Mouse (Mus musculus) granulocyte monocyte progenitor cell, adult 5-6 weeks (primary cell): ENCODE results near the gene Amotl2. TPM values are rescaled to one million over a fixed set of nuclear protein-coding genes. Genes with fewer than 3 reads are reported as not detected.
A peak's percentile ranks its signal among the peaks of the same experiment; 100 is the strongest.

Experiments
- ATAC-seq: replicated peaks from 2 replicates; pipeline ENCODE4 v1.8.0; 2016; ENCODE audit warnings: mild to moderate bottlenecking, moderate TSS enrichment, inconsistent platforms; ENCODE audit not compliant: poor library complexity, severe bottlenecking
- total RNA-seq, 2 experiments: library from RNA; stranded (forward) in 1 of 2; stranded (reverse) in 1 of 2; fragments of 200-712, 200-1000 nt in 1 of 2; fragments of >200 nt in 1 of 2; fragmentation: Nextera tagmentation in 1 of 2; gene quantifications; 2 replicates each; pipeline ENCODE4 v1.2.3; 2014 to 2017

The Amotl2 gene
- total RNA-seq, 2 experiments from 2014 or later, result 1.8 to 2.6 TPM

DNA sequence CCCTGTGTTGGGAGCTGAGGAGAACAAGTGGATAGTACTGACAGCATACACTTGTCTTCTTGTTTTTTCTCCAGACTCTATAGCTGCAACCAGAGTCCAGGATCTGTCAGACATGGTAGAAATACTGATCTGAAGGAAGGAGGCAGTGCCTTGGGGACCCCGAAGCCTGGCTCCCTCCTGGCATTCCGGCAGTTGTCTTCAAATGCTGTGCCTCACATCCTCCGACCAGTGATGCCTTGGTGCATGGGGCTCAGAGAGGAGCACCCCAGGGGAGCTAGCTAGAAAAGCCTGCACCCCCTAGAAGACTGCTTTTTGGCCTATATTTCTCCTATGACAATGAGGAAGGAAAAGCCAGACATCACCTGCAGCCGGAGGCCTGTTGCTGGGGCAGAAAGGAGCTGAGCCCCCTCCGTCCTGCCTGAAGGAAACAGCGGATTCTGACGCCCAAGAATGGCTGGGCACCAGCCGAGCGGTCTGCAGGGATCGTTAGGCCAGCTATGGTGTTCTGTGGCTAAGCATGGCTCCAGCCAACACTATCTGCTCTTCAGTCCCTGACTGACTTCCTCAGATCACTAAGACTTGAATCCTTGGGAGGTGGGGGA is 15.2 kb downstream of the Amotl2 start:
- no peak for ATAC-seq

DNA sequence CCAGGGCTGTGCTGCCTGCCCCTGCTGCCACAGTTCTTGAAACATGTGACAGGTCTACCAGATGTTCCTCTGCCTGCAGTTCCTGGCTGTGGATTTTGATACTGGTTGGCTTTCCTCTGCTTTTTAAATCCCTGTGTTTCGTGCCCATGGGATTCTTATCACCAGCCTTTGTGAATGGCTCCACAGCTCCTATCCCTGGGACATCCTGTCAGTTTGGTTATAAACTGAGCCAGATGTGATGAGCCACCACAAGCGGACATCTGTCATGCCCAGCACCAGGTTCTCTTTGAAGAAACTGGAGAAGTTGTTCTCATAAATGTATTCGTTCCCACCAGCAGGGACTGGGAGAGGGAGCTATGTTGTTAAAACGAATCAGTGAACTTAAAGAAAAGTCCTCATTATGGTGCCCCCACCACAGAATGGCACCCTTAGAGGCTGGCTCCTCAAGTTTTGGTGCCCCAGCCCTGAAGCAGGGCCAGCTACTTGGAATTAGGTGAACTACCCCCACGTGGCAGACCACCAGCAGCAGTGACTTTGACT is 15.9 kb downstream of the Amotl2 start:
- no peak for ATAC-seq

DNA sequence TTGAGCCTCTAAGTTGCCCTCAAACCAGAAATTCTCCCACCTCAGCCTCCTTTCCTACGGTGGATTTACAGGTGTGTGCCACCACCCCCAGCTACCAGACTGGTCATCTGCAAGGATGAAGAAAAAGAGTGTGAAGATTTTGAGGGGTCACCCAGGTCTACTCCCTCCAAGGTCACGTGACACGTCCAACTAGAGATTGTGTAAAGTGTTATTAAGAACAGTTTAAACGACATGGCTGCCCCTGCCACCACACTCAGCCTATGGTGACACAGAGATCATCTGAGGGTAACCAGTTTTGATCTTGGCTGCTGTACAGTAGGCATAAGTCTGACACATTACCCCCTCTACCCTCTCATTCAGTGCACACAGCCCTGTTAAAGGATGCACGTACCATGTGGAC is 17.0 kb downstream of the Amotl2 start:
- no peak for ATAC-seq

DNA sequence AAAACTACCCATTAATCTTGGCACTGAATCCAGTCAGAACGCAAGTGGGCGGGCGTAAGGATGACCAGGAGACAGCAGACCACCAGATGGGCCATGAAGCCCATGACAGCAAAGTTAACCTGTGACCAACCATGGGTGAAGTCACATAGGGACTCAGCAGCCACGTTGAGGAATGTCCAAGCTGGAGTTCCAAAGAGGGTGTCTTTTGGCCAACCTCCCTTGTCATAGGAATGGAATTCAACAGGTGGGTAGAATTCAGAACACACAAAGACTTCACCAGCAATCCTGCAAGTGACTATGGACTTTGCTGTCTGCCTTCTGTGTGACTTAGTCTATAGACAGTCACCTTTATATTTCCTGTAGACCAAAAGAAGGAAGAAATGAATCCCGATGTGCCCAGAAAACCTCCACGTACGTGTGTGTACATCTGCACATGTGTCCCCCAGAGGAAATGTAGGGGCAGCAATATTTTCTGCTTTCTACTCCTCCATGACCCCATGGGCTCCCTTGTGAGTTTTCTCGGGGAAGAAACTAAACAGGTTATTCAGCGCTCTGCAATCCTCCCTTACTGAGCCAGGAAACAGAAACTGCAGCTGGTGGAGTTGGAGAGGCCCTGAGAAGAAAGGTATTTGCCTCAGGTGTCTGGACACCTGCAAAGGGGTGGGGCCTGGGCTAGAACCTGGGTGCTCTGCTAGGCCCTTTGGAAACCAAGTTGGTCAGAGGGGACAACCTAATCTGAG is 17.7 kb downstream of the Amotl2 start:
- no peak for ATAC-seq

DNA sequence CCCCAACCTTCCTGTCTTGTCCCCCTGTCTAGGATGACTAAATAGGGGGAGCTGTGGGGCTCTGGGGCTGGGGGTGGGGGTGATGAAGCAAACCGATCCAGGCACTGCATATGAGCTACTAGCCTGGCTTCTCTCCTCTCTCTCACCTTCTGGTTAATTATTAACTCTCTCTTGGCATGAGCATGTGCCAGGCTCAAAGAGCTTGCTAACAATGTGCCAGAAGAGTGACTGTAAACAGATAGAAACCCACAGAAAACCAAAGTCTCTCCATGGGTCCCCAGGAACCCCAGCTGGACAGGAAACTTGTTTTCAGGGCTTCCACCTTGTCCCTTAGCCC is 18.2 kb downstream of the Amotl2 start:
- no peak for ATAC-seq

DNA sequence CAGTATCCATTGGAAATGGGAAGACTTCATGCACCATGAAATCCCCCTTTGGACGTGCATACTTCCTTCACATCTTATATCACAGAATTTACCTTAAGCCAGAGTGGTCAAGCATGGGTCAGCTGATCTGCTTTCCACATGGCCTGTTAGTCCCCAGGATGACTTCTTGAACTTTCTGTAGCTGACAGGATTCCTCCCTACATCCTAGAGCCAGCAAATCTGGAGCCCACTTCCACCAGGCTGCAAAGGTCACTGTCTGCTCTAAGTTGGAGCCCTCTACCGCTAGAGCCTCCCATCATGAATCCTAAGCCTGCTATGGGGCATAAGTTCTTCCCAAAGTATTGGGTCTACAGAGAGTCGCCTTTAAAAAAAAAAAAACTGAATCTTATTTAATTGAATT is 18.8 kb downstream of the Amotl2 start:
- no peak for ATAC-seq

DNA sequence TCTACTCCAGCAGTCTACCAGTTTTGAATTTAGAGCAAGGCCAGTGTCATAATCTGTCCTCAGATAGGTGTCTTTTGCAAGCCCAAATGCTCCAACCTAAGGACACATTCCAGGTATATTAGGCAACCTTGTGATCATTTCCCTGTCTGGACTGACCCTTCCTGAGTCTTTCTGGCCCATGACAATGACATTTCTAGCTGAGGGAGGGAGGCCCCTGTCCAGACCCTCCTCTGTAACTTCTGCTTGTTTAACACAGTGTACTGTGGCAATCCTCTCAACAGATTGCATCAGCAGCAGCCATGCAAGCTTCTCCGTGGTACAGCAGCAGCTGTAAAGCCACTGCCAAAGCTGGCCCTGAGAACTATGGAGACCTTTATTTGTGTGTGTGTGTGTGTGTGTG is 19.5 kb downstream of the Amotl2 start:
- peak; percentile 82 for ATAC-seq

DNA sequence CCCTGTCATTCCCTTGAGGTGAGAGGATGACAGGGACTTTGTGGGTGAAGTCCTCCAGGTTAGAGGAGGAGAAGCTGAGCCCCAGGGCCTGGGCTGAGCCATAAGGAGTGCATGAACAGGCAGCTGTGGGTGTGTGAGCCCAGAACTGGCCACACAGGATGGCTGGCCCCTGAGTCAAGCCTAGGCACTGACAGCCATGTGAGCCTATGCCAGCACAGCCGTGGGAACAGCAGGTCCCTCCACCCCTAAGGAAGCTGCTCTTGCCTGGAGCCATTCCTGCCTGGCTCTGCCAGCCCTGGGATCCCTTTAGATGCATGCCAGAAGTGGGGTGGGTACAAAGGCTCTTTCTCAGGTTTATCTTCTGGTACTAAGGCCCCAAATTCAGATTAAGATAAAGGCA is 20.9 kb downstream of the Amotl2 start:
- ATAC-seq, result no peak

DNA sequence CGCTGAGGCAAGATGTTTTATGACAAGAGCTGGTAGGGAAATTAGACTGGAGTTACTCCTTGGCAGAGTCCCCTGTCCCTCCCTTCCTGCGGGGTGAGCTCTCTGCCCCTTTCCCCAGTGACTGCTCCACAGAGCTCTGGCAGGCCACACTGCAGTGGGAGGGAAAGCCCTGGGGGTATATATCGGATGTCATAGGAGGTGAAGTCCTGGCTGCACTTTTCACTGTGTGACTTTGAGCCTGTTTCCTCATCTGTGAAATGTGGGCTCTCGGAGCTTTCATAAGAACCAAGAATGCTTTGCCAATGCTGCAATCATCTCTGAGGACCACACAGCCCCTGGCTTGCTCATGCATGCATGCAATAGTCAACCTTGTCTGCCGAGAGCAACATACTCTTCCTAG is 30.3 kb downstream of the Amotl2 start:
- peak; percentile 71 for ATAC-seq

DNA sequence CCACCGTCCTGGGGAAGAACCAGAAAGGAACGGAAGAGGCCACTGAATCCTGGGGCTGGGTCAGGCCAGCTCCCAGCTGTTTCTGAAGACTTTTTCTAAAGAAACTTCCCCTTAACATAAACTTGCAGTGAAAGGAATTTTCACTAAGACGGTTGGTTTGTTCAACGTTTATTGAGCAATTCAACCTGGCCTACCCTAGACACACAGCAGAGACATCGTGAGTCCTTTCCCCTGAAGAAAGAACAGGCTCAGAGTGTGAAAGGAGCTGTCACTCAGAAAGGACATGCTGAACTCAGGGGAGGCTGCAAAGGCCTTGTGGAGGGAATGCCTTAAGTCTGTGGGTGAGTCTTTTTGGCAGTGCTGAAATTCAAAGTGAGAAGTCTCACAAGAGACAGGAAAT is 31.4 kb downstream of the Amotl2 start:
- peak; percentile 81 for ATAC-seq

DNA sequence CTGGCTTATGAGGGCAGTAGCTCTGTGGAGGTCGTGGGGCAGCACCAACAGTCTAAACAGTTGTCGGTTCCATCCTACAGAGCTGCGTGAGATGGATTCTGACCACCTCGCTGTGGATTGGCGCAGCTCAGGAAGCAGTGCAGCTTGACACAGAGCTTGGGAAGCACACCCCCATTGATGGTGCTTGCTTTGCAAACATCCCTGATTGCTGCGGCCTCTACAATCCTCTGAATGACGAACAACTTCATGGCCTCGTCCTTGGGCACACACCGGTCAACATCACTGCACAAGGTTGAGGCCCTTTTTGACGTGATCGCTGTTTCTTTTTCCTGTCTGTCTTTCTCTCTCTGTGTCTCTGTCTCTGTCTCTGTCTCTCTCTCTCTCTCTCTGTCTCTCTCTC is 32.7 kb downstream of the Amotl2 start:
- no peak for ATAC-seq

DNA sequence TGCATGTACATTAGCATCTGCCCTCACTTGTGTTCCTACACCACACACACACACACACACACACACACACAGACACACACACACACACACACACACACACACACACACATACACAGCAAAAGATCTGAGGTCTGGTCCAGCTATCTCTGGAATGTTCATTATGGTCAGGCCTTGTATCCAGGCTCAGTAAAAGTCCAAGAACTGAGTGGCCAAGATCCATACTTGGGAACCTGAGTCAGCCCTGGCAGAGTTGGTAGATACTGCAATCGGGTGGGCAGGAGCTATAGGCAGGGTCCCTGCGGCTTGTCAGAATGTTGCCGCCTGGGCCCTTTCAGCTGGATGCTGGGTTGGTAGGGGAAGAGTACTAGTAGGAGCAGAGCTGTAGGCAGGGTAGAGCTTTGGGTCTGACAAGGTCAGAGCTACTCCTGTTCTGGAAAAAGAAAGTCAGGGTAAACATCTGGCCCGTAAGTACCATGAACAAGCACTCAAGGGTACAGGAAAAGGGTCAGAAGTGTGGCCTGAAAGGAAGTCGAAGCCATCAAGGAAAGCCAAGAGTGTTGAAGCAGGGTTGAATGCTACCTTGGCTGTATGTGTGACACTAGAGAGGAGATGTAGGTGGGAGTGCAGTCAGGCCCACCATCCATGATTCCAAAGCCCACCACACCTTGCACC is 35.3 kb downstream of the Amotl2 start:
- no peak for ATAC-seq

DNA sequence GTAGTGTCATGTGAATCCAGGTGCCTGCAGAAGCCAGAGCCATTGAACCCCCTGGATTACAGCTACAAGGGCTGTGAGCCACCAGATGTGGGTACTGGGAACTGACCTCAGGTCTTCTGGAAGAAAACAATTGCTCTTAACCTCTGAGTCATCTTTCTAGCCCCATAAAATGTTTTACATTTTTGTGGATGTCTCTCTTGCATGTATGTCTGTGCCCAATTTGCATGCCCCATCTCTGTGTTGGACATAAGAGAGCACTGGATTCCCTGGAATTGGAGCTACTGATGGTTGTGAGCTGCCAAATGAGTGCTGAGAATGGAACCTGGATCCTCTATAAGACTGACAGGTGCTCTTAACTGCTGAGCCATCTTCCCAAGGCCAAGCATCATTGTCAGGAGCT is 36.8 kb downstream of the Amotl2 start:
- no peak for ATAC-seq

DNA sequence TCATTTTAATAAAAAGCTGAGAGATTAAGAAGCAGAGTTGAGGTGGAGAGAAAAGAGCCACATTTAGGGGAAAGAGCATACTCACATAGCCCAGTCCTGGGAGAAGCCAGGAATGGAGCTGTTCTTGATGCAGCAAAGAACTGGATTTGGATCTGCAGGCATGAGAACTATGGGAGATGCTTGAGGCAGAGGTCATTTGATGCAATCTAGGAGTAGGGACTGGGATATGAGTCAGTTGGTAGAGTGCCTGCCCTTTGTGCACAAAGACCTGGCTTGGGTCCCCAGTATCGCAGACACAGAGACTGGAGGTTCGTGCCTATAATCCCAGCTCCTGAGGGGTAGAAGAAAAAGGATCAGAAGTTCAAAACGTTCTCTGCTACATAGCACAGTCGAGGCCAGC is 38.7 kb downstream of the Amotl2 start:
- ATAC-seq, result no peak

DNA sequence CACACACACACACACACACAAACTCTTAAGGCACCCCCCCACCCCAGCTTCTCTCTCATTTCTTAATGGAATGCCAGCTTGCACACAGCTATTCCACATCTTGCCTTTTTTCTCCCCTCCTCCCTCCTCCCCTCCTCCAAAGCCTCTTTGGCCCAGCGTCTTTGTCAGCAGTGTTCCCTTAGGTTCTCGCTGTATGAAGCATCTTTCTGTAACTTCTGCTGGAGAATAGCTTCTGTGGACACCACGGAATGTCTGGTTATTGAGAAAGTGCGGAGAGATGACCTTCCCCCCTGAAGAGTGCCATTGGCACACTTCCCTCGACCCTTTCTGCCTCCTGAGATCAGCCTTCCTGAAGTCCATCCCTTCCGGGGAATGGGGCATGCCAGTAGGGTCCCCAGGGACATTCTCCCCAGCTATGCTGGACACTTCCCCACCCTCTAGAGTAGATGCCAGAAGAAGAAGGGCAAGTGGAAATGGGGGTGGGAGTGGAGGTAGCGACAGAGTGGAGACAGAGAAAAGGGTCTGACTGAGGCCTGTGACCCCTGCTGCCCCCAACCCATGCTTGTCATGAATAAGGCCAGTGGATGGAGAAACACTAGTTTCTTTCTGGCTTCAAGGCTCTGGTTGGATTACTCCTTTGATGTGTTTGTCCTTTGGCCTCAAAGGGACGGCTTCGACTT is 39.3 kb downstream of the Amotl2 start:
- ATAC-seq, result no peak

DNA sequence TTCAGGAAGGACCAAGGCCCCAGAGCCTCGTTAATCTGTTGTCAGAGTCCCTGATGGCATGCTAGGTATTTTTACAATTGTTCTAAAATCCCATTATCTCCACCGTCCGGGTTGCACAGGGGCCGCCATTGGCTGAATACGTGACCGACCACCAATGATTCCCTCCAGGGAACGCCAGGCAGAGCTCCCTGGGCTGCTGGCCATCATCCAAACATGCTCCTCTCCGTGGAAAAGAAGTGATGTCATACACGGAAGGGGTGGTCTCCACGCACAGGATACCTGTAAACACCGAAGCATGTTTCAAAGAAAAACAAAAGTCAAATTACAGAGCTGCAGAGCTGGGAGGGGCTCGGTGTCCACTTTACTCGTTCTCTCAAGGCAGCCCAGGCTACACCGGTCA is 39.9 kb downstream of the Amotl2 start:
- ATAC-seq, result no peak

DNA sequence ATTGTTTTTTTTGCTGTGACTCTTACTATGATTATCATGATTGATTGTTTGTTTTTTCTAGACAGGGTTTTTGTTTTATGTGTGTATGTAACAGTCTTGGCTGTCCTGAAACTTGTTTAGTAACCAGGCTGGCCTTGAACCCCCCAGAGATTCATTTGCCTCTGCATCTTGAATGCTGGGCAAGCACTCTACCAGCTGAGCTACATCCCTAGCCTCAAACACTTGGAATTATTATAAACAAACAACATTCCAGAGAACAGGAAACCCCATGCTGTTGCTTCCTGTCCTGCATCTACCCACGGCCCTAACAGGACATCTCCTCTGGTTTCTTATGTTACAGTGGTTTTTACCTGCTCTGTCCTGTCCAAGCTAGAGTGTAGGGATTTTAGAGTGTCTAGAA is 42.4 kb downstream of the Amotl2 start:
- no peak for ATAC-seq

DNA sequence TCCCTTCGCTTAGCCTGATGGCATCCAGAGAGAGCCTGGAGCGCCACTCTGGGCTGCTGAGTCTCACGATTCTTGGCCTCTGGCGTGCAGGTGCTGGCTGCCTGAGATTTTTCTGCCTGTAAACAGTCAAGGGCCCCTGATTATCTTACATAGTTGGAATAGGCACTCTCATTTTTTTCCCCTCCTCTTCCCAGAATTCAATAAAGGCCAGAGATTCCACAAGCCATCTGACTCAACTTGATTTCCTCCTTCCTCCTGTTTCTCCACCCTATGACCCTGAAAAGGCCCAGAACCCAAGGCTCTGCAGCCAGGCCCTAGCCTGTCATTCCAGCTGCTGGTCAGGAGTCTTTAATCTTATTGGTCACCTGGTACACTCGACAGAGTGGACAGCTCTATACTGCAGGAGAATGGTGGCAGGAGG is 43.1 kb downstream of the Amotl2 start:
- ATAC-seq, result no peak

DNA sequence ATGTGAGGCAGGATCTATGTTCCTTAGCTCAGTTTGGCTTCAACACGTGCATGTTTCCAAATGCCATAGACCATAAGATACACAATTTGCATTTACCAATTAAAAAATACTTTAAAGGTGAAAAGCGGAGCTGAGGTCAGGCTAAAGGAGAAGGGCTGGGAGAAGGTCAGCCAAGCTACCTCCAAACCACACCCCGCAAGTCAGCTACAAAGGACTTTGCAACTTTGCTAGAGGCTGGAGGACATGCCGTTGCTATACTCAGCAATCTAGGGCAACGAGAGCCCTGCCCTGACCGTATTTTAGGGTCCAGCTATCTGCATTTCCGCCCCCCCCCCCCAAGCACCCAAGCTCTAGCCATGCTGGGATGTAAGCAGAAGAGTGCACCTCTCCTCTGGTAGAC is 45.1 kb downstream of the Amotl2 start:
- ATAC-seq, result no peak

DNA sequence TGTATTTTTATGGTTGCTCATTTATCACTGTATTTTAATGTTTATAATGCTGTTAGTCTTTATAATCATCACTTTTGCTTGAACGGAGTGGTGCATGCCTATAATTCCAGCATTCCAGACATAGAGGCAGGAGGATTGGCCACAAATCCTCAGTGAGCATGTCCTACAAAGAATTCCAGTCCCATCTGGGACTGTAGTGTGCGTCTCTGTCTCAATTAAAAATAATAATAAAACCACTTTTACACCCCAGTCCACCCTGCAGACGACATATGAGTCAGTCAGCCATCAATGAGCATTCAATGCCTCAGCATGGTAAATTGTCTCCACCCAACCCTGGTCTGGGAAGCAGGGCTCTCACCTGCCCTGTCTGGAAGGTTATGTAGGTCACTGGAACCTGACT is 46.4 kb downstream of the Amotl2 start:
- no peak for ATAC-seq

DNA sequence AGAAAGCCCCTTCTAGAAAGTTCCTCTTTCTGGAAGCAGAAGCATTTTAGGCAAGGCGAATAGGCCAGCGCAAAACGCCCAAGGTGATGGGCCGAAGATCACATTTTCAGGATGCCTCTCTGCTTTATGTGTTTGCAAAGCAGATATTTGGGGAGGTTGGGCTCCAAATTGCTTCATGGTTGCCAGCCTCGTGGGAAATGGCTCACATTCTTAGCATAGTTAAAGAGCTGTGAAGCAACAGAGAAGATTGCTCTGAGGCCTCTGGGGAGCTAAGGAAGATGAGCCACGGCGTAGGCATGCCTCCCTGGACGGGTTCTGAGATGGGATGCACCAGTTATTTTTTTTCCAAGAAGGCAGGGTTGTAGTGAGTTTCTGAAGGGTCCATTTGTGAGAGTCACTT is 47.0 kb downstream of the Amotl2 start:
- no peak for ATAC-seq
